Mouse (Mus musculus) stomach, postnatal 0 days (tissue): ENCODE results near the gene Cntd1.

ENCODE experiments used
- CTCF ChIP-seq: IDR thresholded peaks from 2 replicates; pipeline ENCODE4 v1.5.1; 2016; ENCODE audit warnings: antibody characterized with exemption, low read depth, mild to moderate bottlenecking, moderate library complexity
- EP300 ChIP-seq: optimal IDR thresholded peaks from 2 replicates; pipeline ENCODE3; 2016; ENCODE audit warnings: antibody characterized with exemption

- no peak for TF ChIP-seq EP300
- no peak for TF ChIP-seq CTCF
Observed at GRCm38 (mm10) chr11:101332537-101332936, 53.7 kb downstream of the Cntd1 start.
